Mouse (Mus musculus): ENCODE data around the gene Otub2.

The Otub2 gene

DNA sequence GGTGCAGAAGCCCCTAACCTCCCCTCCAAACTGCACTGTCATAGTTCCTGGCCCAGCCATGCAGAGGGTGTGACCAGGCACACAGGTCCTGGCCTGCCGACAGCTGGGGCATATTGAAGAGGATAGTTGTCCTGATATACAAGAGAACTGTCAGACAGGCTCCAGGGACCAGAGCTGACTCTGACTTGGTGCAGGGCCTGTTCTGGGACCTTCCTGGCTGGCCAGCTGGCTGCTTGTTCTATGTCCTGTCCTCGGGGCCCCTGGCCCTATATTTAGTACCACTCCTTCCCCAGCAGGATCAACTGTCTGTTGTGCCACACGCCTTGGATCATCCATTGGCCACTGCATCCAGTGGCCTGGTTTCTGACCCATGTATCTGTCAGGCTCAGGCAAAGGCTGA lies 26.1 kb upstream of the Otub2 start:
- TF ChIP-seq GATA4 (IDR thresholded peaks at IDR 0.05; ENCODE audit: insufficient replicate concordance, low read length) = no peak

GRCm38 (mm10) chr12:103367171-103367570 lies 21.3 kb upstream of the Otub2 start:
- no peak for TF ChIP-seq GATA4 (IDR thresholded peaks at IDR 0.05; ENCODE audit: insufficient replicate concordance, low read length)

- TF ChIP-seq GATA4 (IDR thresholded peaks at IDR 0.05; ENCODE audit: insufficient replicate concordance, low read length) = no peak
Measured at GRCm38 (mm10) chr12:103367620-103368325, 20.7 kb upstream of the Otub2 start.

- TF ChIP-seq GATA4 (IDR thresholded peaks at IDR 0.05; ENCODE audit: insufficient replicate concordance, low read length) = no peak
Measured at GRCm38 (mm10) chr12:103368326-103368669, 20.2 kb upstream of the Otub2 start.

- no peak for TF ChIP-seq GATA4 (IDR thresholded peaks at IDR 0.05; ENCODE audit: insufficient replicate concordance, low read length)
Measured at GRCm38 (mm10) chr12:103368777-103369176, 19.7 kb upstream of the Otub2 start.

DNA sequence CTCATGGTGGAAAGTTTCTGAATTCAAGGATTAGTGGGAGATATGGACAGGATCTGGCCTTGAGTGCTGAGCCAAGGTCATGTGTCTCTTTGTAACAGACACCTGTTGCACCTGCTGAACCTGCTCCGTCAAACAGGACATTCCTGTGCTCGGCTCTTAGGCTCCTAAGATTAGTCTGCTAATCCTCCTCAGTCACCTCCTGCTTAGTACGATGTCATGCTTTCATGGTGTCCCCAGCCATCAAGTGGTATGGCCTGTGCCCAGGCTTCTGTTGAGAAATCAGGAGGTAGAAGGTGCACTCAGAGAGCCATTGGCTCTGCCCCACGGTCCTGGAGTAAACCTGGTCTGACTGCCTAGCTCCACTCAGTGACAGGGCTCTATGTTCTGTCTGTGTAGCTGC lies 17.6 kb upstream of the Otub2 start:
- TF ChIP-seq GATA4 (IDR thresholded peaks at IDR 0.05; ENCODE audit: insufficient replicate concordance, low read length) = no peak

DNA sequence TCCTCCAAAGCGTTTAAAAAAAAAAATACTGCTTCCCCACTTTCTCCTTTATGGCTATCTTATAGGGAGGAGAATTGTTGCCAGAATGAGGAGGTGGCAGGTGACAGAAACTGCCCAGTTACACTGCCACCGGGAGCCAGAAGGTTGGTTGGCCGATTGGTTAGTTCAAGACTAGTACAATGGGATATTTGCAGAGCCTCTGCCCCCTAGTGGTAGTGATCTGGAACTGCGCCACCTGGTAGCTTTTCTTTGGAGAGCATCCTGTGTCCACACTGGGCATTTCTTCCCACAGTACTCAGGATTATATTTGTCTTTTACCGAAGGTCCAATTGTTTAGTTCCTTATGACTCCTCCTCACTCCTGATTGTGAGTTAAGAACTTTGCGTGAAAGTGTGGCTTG lies 16.8 kb upstream of the Otub2 start:
- TF ChIP-seq GATA4 (IDR thresholded peaks at IDR 0.05; ENCODE audit: insufficient replicate concordance, low read length) = no peak

- no peak for TF ChIP-seq GATA4 (IDR thresholded peaks at IDR 0.05; ENCODE audit: insufficient replicate concordance, low read length)
Measured at GRCm38 (mm10) chr12:103373530-103374236, 14.8 kb upstream of the Otub2 start.

- TF ChIP-seq GATA4 (IDR thresholded peaks at IDR 0.05; ENCODE audit: insufficient replicate concordance, low read length) = no peak
Measured at GRCm38 (mm10) chr12:103376124-103376523, 12.4 kb upstream of the Otub2 start.

GRCm38 (mm10) chr12:103376774-103377173 lies 11.7 kb upstream of the Otub2 start:
- TF ChIP-seq GATA4 (IDR thresholded peaks at IDR 0.05; ENCODE audit: insufficient replicate concordance, low read length) = no peak

DNA sequence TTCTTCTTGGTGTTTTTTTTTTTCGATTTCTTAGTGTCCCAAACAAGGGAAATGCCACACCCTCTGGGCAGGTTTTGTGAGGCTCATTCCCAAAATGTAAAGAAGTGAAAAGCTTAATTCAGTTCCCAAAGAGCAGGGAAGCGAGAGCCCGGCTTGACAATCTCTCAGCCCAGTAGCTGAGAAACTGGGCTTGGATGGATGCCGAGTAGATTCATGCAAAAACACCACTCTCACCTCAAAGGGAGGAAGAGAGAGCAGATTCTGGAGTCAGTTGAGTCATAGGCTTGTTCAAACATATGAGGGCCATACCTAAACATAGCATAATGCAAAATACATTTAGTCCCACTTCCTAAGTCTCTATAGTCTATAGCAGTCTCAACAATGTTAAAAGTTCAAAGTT lies 8.3 kb upstream of the Otub2 start:
- no peak for TF ChIP-seq GATA4 (IDR thresholded peaks at IDR 0.05; ENCODE audit: insufficient replicate concordance, low read length)

- TF ChIP-seq GATA4 (IDR thresholded peaks at IDR 0.05; ENCODE audit: insufficient replicate concordance, low read length) = no peak
Measured at GRCm38 (mm10) chr12:103389348-103389727, 856 bp downstream of the Otub2 start.

DNA sequence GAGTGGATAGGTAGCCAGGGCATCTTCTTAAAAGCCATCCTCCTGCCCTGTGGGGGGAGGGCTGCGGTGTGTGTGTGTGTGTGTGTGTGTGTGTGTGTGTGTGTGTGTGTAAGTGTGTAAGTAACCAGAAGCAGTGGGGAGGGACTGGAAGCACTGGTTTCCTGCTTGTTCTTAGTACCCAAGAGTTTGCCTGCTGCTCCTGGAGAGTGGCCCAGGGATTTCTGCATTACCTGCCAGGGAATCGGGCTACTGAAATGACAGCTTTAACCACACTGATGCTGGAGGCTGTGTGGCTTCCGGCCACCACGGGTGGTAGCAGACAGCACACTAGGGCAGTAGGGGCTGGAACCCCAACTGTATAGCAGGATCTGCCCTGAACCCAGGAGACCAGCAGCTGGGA lies 1.5 kb downstream of the Otub2 start:
- no peak for TF ChIP-seq GATA4 (IDR thresholded peaks at IDR 0.05; ENCODE audit: insufficient replicate concordance, low read length)

GRCm38 (mm10) chr12:103391098-103391497 lies 2.6 kb downstream of the Otub2 start:
- no peak for TF ChIP-seq GATA4 (IDR thresholded peaks at IDR 0.05; ENCODE audit: insufficient replicate concordance, low read length)

DNA sequence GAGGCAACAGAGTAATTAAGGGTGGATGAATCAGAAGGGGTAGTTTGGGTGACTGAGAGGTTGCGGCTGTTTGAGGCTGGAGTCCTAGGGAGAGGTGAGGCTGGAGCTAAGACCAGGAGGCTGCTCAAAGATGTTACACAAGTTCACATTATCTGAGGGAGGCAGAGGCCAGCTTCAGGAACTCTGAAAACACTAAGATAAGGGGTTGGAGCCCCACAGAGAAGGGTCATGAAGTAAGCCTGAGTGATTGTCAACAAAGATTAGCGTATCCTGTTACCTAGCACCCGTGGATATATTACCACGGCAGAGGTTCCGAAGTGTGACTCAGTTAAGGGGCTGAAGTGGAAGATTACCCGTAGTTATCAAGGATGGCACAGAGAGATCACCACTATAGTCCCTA lies 5.0 kb downstream of the Otub2 start:
- no peak for TF ChIP-seq GATA4 (IDR thresholded peaks at IDR 0.05; ENCODE audit: insufficient replicate concordance, low read length)

GRCm38 (mm10) chr12:103395486-103396275 lies 7.2 kb downstream of the Otub2 start:
- no peak for TF ChIP-seq GATA4 (IDR thresholded peaks at IDR 0.05; ENCODE audit: insufficient replicate concordance, low read length)

Measured in liver, adult (tissue).